Mouse (Mus musculus) kidney, adult 2 months (tissue): ENCODE measurements around the gene Glrx2.

Source experiments
- CTCF ChIP-seq: fragments of 200-500 bp; conservative IDR thresholded peaks from 2 replicates; pipeline ENCODE4 v1.5.1; 2011; ENCODE audit warnings: low read depth, mild to moderate bottlenecking, control low read depth, low read length, moderate library complexity, mixed read lengths; ENCODE audit not compliant: insufficient read depth, insufficient read length
- POLR2A ChIP-seq: fragments of 200-500 bp; IDR thresholded peaks from one replicate; pipeline ENCODE4 v1.6.1; 2011; ENCODE audit warnings: low read depth, low read length, control low read depth

GRCm38 (mm10) chr1:143709966-143710626 lies 6.0 kb upstream of the Glrx2 start:
- no peak for TF ChIP-seq POLR2A
- no peak for TF ChIP-seq CTCF
